Mouse (Mus musculus) embryonic facial prominence, embryonic 11.5 days (tissue): ENCODE measurements around the gene Cpox. TPM values are rescaled to one million over a fixed set of nuclear protein-coding genes. Genes with fewer than 3 reads are reported as not detected.

Experiments used
- ATAC-seq: fragments of 200-750 bp; cut with Nextera tagmentation; replicated peaks from 2 replicates; pipeline ENCODE4 v1.8.0; 2017; ENCODE audit warnings: low read depth; ENCODE audit not compliant: insufficient number of reproducible peaks, low FRiP score, low TSS enrichment
- DNase-seq: peaks from one replicate; pipeline ENCODE4 v3.0.0-alpha.2; 2015; ENCODE audit warnings: low spot score
- H3K27ac ChIP-seq: fragments of 300-500 bp; sonication (generic); replicated peaks from 2 replicates; pipeline ENCODE4 v1.5.1; 2014; ENCODE audit warnings: mild to moderate bottlenecking, low read depth, low read length, control low read depth
- H3K27me3 ChIP-seq: fragments of 300-500 bp; sonication (generic); 2 replicates; pipeline ENCODE4 v1.6.1; 2014; ENCODE audit warnings: mild to moderate bottlenecking, low read length, moderate library complexity, mixed read lengths; ENCODE audit not compliant: control insufficient read depth, insufficient read depth
- H3K36me3 ChIP-seq: fragments of 300-500 bp; sonication (generic); replicated peaks from 2 replicates; pipeline ENCODE4 v1.6.1; 2014; ENCODE audit warnings: low read depth, mild to moderate bottlenecking, low read length, moderate library complexity, mixed read lengths; ENCODE audit not compliant: control insufficient read depth, insufficient read depth
- H3K4me1 ChIP-seq: fragments of 300-500 bp; sonication (generic); 2 replicates; pipeline ENCODE4 v1.6.1; 2014; ENCODE audit warnings: low read length, mixed read lengths; ENCODE audit not compliant: control insufficient read depth, insufficient read depth
- H3K4me2 ChIP-seq: fragments of 300-500 bp; sonication (generic); 2 replicates; pipeline ENCODE4 v1.6.1; 2014; ENCODE audit warnings: low read depth, mild to moderate bottlenecking, control low read depth, low read length, moderate library complexity
- H3K4me3 ChIP-seq: fragments of 300-500 bp; sonication (generic); 2 replicates; pipeline ENCODE4 v1.5.1; 2014; ENCODE audit warnings: low read depth, low read length, control low read depth
- H3K9ac ChIP-seq: fragments of 300-500 bp; sonication (generic); replicated peaks from 2 replicates; pipeline ENCODE4 v1.6.1; 2014; ENCODE audit warnings: mild to moderate bottlenecking, control low read depth, low read length
- H3K9me3 ChIP-seq: fragments of 300-500 bp; sonication (generic); replicated peaks from 2 replicates; pipeline ENCODE4 v1.6.1; 2016; ENCODE audit warnings: mild to moderate bottlenecking, low read length, inconsistent platforms, mixed read lengths; ENCODE audit not compliant: control insufficient read depth
- WGBS: fragments of 180-500 bp; shearing (Covaris S2); extraction: QIAGEN DNeasy Blood & Tissue Kit; methylation state at CpG from one replicate; pipeline ENCODE4 v1.1.7; 2014; 5-methylcytosine and 5-hydroxymethylcytosine counted together
- polyA plus RNA-seq: library from polyadenylated mRNA; unstranded; fragments of >200 nt; fragmentation: Nextera tagmentation; extraction: Ambion mirVana; gene quantifications from 2 replicates; pipeline ENCODE4 v1.2.1, GENCODE M21; 2014

Cpox gene
- polyA plus RNA-seq, 1 experiment from 2014 or later = 22.0 TPM

- no peak overlapping the region for H3K9ac ChIP-seq
- H3K27ac ChIP-seq = no peak overlapping the region
- no peaks in the 10 kb centered on the region for H3K36me3 ChIP-seq
- H3K4me2 ChIP-seq = no peak overlapping the region
- ATAC-seq = no peak
- 75% methylated on average over 2 of the region's 2 CpGs for WGBS
- H3K4me1 ChIP-seq = no peaks in the 10 kb centered on the region
- H3K4me3 ChIP-seq = no peak overlapping the region
- DNase-seq = no peak
- no peaks in the 10 kb centered on the region for H3K27me3 ChIP-seq
- H3K9me3 ChIP-seq = no peaks in the 10 kb centered on the region
Observed at GRCm38 (mm10) chr16:58635866-58636265, 34.2 kb upstream of the Cpox start.

GRCm38 (mm10) chr16:58637448-58637847 is 32.6 kb upstream of the Cpox start:
- DNase-seq (no peak), ATAC-seq (no peak)
- Histone ChIP-seq H3K4me2 (no peak overlapping the region), H3K36me3 (no peaks in the 10 kb centered on the region), H3K27me3 (no peaks in the 10 kb centered on the region), H3K9me3 (no peaks in the 10 kb centered on the region), H3K4me3 (no peak overlapping the region), H3K27ac (no peak overlapping the region), H3K4me1 (no peaks in the 10 kb centered on the region), H3K9ac (no peak overlapping the region)
- 90% methylated on average over 4 of the region's 4 CpGs for WGBS

GRCm38 (mm10) chr16:58638016-58638415 is 32.1 kb upstream of the Cpox start:
- ATAC-seq (no peak), DNase-seq (no peak)
- Histone ChIP-seq H3K9me3 (no peaks in the 10 kb centered on the region), H3K4me1 (no peaks in the 10 kb centered on the region), H3K27ac (no peak overlapping the region), H3K4me3 (no peak overlapping the region), H3K9ac (no peak overlapping the region), H3K27me3 (no peaks in the 10 kb centered on the region), H3K36me3 (no peaks in the 10 kb centered on the region), H3K4me2 (no peak overlapping the region)
- WGBS = 88% methylated on average over 7 of the region's 7 CpGs

- Histone ChIP-seq H3K36me3 (no peaks in the 10 kb centered on the region), H3K4me1 (no peaks in the 10 kb centered on the region), H3K9me3 (no peaks in the 10 kb centered on the region), H3K27me3 (no peaks in the 10 kb centered on the region), H3K4me2 (no peak within 1 kb of the TSS), H3K9ac (no peak within 1 kb of the TSS), H3K27ac (no peak within 1 kb of the TSS), H3K4me3 (no peak within 1 kb of the TSS)
- ATAC-seq (no peak), DNase-seq (no peak)
- 78% methylated on average over 3 of the region's 3 CpGs for WGBS
Observed at GRCm38 (mm10) chr16:58638689-58639175, 31.4 kb upstream of the Cpox start, which contains the start of gene E330017A01Rik. Gene E330017A01Rik, minus strand, starts transcription at chr16:58638739.

- Histone ChIP-seq H3K4me2 (no peak overlapping the region), H3K9me3 (no peaks in the 10 kb centered on the region), H3K4me3 (no peak overlapping the region), H3K36me3 (no peaks in the 10 kb centered on the region), H3K27me3 (no peaks in the 10 kb centered on the region), H3K27ac (no peak overlapping the region), H3K4me1 (no peaks in the 10 kb centered on the region), H3K9ac (no peak overlapping the region)
- WGBS = 93% methylated on average over 10 of the region's 10 CpGs
- DNase-seq = no peak
- no peak for ATAC-seq
Observed at GRCm38 (mm10) chr16:58649979-58650378, 20.1 kb upstream of the Cpox start.

GRCm38 (mm10) chr16:58655751-58656150 is 14.3 kb upstream of the Cpox start:
- ATAC-seq (no peak), DNase-seq (no peak)
- Histone ChIP-seq H3K9ac (no peak overlapping the region), H3K4me2 (no peak overlapping the region), H3K36me3 (no peaks in the 10 kb centered on the region), H3K4me1 (no peaks in the 10 kb centered on the region), H3K4me3 (no peak overlapping the region), H3K27ac (no peak overlapping the region), H3K27me3 (no peaks in the 10 kb centered on the region), H3K9me3 (no peaks in the 10 kb centered on the region)

- H3K4me3 ChIP-seq = no peak overlapping the region
- H3K9ac ChIP-seq = no peak overlapping the region
- H3K27ac ChIP-seq = no peak overlapping the region
- DNase-seq (no peak), ATAC-seq (no peak)
- no peaks in the 10 kb centered on the region for H3K27me3 ChIP-seq
- no peaks in the 10 kb centered on the region for H3K4me1 ChIP-seq
- 89% methylated on average over 4 of the region's 4 CpGs for WGBS
- no peaks in the 10 kb centered on the region for H3K36me3 ChIP-seq
- H3K4me2 ChIP-seq = no peak overlapping the region
- no peaks in the 10 kb centered on the region for H3K9me3 ChIP-seq
Observed at GRCm38 (mm10) chr16:58656526-58656925, 13.6 kb upstream of the Cpox start.

- no peak overlapping the region for H3K4me3 ChIP-seq
- WGBS = 86% methylated on average over 6 of the region's 6 CpGs
- no peak for DNase-seq
- H3K27me3 ChIP-seq = no peaks in the 10 kb centered on the region
- no peak overlapping the region for H3K4me2 ChIP-seq
- no peaks in the 10 kb centered on the region for H3K4me1 ChIP-seq
- no peak overlapping the region for H3K27ac ChIP-seq
- H3K9me3 ChIP-seq = no peaks in the 10 kb centered on the region
- ATAC-seq = no peak
- no peaks in the 10 kb centered on the region for H3K36me3 ChIP-seq
- no peak overlapping the region for H3K9ac ChIP-seq
Observed at GRCm38 (mm10) chr16:58658668-58659067, 11.4 kb upstream of the Cpox start.
